Mouse (Mus musculus) testis, adult 2 months (tissue): Measurements from ENCODE around the gene Ifna16. TPM values are rescaled to one million over a fixed set of nuclear protein-coding genes. Genes with fewer than 3 reads are reported as not detected.

Source experiments
- H3K27ac ChIP-seq: fragments of 200-500 bp; 2 replicates; pipeline ENCODE4 v1.5.1; 2012; ENCODE audit warnings: low read depth, low read length; ENCODE audit not compliant: control insufficient read depth, insufficient read depth
- H3K27me3 ChIP-seq: fragments of 200-500 bp; 2 replicates; pipeline ENCODE4 v1.6.1; 2012; ENCODE audit warnings: mild to moderate bottlenecking, low read length, moderate library complexity; ENCODE audit not compliant: control insufficient read depth, insufficient read depth
- H3K36me3 ChIP-seq: fragments of 200-500 bp; 2 replicates; pipeline ENCODE4 v1.6.1; 2012; ENCODE audit warnings: mild to moderate bottlenecking, low read length; ENCODE audit not compliant: control insufficient read depth, insufficient read depth
- H3K4me1 ChIP-seq: fragments of 200-500 bp; 2 replicates; pipeline ENCODE4 v1.6.1; 2012; ENCODE audit warnings: low read length; ENCODE audit not compliant: control insufficient read depth, insufficient read depth
- H3K4me3 ChIP-seq: fragments of 200-500 bp; 2 replicates; pipeline ENCODE4 v1.5.1; 2012; ENCODE audit warnings: low read depth, mild to moderate bottlenecking, low read length, moderate library complexity, mixed read lengths; ENCODE audit not compliant: control insufficient read depth
- CTCF ChIP-seq: fragments of 200-500 bp; IDR thresholded peaks from 2 replicates; pipeline ENCODE4 v1.5.1; 2012; ENCODE audit warnings: low read depth, mild to moderate bottlenecking, inconsistent platforms, low read length, moderate library complexity; ENCODE audit not compliant: control insufficient read depth, insufficient read depth, insufficient replicate concordance
- POLR2A ChIP-seq: fragments of 200-500 bp; IDR thresholded peaks from 2 replicates; pipeline ENCODE4 v1.6.1; 2012; ENCODE audit warnings: low read depth, mild to moderate bottlenecking, inconsistent platforms, low read length, moderate library complexity; ENCODE audit not compliant: control insufficient read depth
- polyA plus RNA-seq: library from polyadenylated mRNA; depleted of rRNA; stranded (reverse); fragments of >200 nt; gene quantifications from 2 replicates; pipeline ENCODE4 v1.2.3, GENCODE M21; 2012; rRNA removed

The Ifna16 gene
- polyA plus RNA-seq, result not detected in 2 replicates

DNA sequence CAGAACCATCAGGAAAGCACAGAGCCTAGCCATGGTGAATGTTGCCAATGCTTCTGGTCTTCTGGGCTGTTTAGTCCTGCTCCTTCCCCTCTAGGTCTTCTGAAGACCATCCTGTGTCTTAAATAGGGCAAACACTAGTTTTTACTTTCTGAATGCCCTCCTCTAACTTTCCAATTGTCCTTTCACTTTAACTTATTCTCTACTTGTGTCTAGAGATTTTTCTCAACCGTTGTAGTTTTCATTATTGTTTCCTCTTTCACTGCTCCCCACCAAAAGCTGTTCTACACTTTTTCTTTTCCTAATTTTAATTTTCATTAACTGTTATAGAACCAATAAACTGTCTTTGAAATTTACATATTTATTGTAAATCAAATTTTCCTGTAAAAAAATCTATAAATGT is at the start of gene Ifna16:
TSS of gene Ifna16 (minus strand) at position 101 of the 400 bp plus-strand sequence.
- Histone ChIP-seq H3K27ac (no peak within 1 kb of the TSS), H3K4me3 (no peak within 1 kb of the TSS), H3K27me3 (no peaks in the 10 kb centered on the region), H3K4me1 (no peaks in the 10 kb centered on the region), H3K36me3 (no peaks in the 10 kb centered on the region)
- no peak for TF ChIP-seq POLR2A
- TF ChIP-seq CTCF, result no peak

DNA sequence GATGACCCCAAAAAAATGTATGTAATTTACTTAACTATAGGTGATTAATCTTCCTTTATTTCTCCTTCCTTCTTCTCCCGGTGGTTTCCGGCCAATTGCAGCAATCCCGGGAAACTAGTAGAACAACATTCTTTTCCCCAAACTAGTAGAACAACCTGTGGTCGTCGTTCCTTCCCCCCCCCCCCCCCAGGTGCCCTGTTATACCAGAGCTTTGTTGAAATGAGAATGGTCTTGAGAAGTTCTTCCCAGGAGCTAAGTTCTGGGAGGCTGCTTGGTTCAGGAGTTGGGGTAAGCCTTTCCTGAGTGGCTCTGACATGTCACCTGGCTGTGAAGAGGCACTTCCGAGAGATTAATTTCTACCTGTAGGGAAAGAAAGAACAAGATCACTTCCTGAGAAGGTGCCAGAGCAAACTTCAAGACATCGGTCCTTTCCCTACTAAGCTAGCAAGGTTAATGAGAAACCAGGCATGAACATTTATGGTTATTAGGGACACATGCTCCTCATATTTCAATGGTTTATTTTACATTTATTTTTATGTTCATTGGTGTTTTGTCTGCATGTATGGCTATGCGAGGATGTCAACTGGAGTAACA is 46.9 kb upstream of the Ifna16 start:
- Histone ChIP-seq H3K27me3 (no peaks in the 10 kb centered on the region), H3K4me3 (no peak overlapping the region), H3K27ac (no peak overlapping the region), H3K4me1 (peaks cover 8% of the 10 kb centered on the region), H3K36me3 (peaks cover 1% of the 10 kb centered on the region; the same call in 1 of the 2 replicates)
- no peak for TF ChIP-seq CTCF

DNA sequence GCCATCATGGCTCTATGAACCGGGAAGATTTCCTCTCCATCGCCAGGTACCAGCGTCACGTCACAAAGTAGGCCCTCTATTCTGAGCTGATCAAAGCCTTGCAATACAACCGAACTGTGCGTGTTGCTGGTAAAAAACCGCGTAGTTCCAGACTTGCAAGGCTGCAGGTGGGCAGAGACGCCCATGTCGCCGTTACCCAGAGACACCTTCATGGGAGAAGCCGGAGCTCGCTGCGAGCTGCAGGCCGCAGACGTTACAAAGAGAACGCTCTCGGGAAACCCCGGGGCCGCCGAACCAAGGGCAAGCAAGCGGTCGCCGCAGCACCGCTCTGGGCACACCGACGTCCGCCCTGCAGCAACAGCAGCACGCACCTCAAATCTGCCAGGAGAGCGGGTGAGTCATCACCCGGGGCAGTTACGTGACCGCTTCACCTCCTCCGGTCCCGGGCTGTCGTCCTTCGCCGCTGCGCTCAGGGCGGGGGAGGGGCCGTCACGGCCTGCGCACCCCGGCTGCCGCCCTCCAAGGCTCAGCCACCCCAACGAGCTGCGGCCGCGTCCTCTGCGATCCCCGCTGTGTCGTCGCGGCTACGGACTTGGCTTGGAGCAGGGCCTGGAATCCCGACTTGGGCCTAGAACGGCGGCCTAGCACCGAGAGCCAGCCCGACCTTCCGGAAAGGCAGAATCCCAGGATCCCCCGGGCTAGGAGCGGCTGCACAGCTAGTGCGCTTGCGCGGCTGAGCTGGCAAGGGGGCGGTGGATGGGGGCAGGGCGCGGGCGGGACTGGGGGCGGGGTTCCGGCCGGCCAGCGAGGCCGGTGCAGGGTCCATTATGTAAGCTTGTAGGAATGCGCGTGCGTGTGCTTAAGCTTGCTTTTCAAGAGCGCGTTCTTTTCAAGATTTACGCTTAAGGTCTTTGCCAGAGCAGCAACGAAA is 45.3 kb upstream of the Ifna16 start, which contains the start of the genes Gm26566 and Klhl9:
TSS of gene Gm26566 (plus strand) at position 15 of the 931 bp plus-strand sequence.
TSS of gene Klhl9 (minus strand) at position 675 of the 931 bp plus-strand sequence.
- H3K27me3 ChIP-seq, result no peaks in the 10 kb centered on the region
- H3K4me1 ChIP-seq, result peaks cover 8% of the 10 kb centered on the region
- no peak for TF ChIP-seq CTCF
- TF ChIP-seq POLR2A, result peak; percentile 92
- peaks cover 1% of the 10 kb centered on the region; the same call in 1 of the 2 replicates for H3K36me3 ChIP-seq
- H3K27ac ChIP-seq, result peak within 1 kb of the TSS; percentile 100
- H3K4me3 ChIP-seq, result peak within 1 kb of the TSS; percentile 99

DNA sequence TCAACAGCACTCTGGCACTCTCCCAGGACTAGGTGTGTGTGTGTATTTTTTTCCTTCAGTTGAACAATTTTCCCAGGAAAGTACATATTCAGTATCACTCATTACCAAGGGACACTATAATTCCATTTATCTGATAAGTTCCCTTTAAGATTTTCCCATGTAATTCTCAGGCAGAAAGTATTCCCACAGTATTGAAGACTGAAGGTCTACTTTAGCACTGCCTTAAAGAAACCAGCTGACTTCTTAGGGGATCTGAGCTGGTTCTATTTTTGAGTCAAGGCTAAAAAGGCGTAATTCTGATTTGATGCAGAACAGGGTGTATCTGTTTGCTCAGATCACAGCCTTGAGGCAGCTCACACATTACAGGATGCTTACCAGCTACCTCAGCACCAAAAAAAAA is 42.0 kb upstream of the Ifna16 start:
- no peak overlapping the region for H3K27ac ChIP-seq
- no peak overlapping the region for H3K4me3 ChIP-seq
- no peak for TF ChIP-seq POLR2A
- TF ChIP-seq CTCF, result no peak
- peaks cover 1% of the 10 kb centered on the region; the same call in 1 of the 2 replicates for H3K36me3 ChIP-seq
- H3K4me1 ChIP-seq, result peaks cover 8% of the 10 kb centered on the region
- no peaks in the 10 kb centered on the region for H3K27me3 ChIP-seq

DNA sequence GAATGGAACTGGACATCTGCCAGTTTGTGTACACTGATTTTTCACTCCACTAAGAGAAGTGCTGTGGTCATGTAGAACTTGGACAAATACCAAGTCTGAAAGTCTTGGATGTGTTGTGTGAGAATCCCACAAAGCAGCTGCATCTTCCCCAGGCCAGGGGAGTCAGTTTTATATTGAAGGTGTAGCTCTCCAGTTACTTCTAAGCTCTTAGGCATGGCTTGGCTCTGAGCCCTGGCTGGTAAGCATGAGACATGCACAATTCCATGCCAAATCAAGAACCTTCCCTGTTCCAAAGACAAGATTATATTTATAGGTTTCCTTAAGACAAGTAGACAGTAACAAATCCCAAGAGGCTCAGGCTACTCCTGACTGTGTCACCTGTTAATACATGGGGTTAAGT is 38.3 kb upstream of the Ifna16 start:
- no peak overlapping the region for H3K27ac ChIP-seq
- no peak for TF ChIP-seq POLR2A
- TF ChIP-seq CTCF, result no peak
- H3K27me3 ChIP-seq, result no peaks in the 10 kb centered on the region
- H3K4me1 ChIP-seq, result no peaks in the 10 kb centered on the region
- H3K4me3 ChIP-seq, result no peak overlapping the region
- H3K36me3 ChIP-seq, result no peaks in the 10 kb centered on the region

DNA sequence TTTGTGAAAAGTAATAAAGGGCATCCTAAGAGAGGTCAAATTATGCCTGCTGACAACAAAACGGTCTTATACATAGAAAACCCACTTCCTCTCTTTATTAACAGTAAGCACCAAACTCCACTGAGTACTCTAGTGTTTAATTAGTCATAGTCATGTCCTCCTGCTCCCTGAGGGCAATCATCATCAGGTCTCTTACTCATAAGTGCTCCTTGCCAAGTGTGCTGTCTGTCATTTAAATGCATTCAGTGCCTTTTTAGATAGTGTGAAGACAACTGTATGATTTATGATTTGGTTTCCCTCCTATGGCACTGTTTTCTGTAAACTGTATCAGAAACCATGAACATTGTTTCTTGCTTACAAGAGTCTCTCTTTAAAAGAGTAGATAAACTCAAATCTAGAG is 37.6 kb upstream of the Ifna16 start:
- Histone ChIP-seq H3K36me3 (no peaks in the 10 kb centered on the region), H3K4me1 (no peaks in the 10 kb centered on the region), H3K4me3 (no peak overlapping the region), H3K27me3 (no peaks in the 10 kb centered on the region), H3K27ac (no peak overlapping the region)
- TF ChIP-seq CTCF (no peak), POLR2A (no peak)

DNA sequence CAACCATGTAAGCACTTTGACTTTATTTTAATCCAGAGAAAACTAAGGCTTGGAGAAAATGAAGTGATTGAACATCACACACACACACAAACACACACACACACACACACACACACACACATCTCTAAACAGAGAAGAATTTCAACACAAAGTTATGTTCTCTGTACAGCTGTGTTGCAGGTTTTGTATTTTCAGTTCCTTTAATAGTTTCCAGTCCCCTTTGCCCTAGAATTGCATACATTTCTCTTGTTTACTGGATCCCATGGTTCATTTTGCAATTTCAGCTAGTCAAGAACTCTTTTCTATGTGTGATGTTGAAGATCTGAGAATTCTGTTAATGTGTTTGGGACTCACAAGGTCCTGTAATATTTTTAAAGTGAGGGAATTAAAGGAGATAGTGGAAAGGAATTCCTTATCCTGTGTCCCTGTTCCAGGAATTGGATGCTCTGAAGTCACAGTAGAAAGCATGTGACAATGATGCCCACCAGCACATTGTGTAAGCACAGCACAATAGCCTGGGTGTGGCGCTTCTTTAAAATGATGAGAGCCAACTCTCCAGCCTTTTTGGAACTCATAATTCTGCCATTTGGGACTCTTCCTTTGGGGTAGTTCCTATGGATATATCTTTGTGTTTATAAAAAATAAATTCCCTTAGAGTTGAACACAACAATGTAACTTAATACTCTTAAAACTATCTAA is 30.6 kb upstream of the Ifna16 start:
- Histone ChIP-seq H3K4me1 (no peaks in the 10 kb centered on the region), H3K27me3 (no peaks in the 10 kb centered on the region), H3K27ac (no peak overlapping the region), H3K36me3 (no peaks in the 10 kb centered on the region), H3K4me3 (no peak overlapping the region)
- no peak for TF ChIP-seq CTCF
- no peak for TF ChIP-seq POLR2A
